Mouse (Mus musculus): ENCODE results near the gene Ptma.
"Not testable (repeated sequence)": the region's sequence is repeated elsewhere in the genome, so short reads cannot be mapped to it uniquely, and the experiment has no call there.

Gene Ptma

GRCm38 (mm10) chr1:86526116-86526788 is at the start of gene Ptma:
Ptma (plus strand) TSS chr1:86526726.
- peak; percentile 100 for DNase-seq (ENCODE audit: low spot score in 2 of 2)

- DNase-seq (ENCODE audit: low spot score in 2 of 2), result no peak
Measured at GRCm38 (mm10) chr1:86477738-86478285, 48.7 kb upstream of the Ptma start.

- no peak for DNase-seq (ENCODE audit: low spot score in 2 of 2)
Measured at GRCm38 (mm10) chr1:86479099-86479825, 47.3 kb upstream of the Ptma start.

GRCm38 (mm10) chr1:86480288-86480687 is 46.2 kb upstream of the Ptma start:
- DNase-seq (ENCODE audit: low spot score in 2 of 2), result no peak

DNA sequence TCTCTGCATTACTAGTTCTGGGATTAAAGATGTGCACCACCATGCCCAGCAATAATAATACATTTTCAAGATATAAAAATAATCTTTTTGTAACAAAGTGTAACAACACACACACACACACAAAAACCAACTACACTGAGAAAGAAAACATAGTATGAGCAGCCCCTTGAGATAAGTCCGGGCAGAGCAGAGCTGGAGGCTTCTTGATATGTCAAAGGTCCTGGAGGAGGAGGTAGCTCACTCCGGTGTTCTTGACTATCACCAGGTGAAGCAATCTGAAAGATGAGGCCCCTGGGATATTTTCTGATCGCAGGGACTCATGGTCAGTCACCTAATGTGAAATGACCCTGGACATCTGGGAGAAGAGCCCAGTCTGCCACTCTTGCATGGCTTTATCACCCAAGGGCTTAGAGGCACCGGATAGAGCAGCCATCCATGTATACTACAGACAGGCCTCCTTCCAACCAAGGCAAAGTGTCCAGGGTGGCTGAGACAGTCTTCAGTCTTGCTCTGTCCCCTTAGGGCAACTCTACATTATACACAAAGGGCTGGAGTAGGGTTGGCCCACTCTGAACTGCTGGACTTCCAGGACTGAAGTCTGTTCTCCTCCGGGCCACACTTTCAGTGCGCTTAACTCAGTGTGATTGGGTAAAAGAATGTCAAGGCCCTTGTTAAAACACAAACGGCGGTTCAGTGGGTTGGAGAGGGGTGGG is 45.6 kb upstream of the Ptma start:
- no peak for DNase-seq (ENCODE audit: low spot score in 2 of 2)

- no peak for DNase-seq (ENCODE audit: low spot score in 2 of 2)
Measured at GRCm38 (mm10) chr1:86481468-86481867, 45.1 kb upstream of the Ptma start.

GRCm38 (mm10) chr1:86482288-86482687 is 44.2 kb upstream of the Ptma start:
- no peak for DNase-seq (ENCODE audit: low spot score in 2 of 2)

GRCm38 (mm10) chr1:86482761-86483160 is 43.8 kb upstream of the Ptma start:
- DNase-seq (ENCODE audit: low spot score in 2 of 2), result no peak

DNA sequence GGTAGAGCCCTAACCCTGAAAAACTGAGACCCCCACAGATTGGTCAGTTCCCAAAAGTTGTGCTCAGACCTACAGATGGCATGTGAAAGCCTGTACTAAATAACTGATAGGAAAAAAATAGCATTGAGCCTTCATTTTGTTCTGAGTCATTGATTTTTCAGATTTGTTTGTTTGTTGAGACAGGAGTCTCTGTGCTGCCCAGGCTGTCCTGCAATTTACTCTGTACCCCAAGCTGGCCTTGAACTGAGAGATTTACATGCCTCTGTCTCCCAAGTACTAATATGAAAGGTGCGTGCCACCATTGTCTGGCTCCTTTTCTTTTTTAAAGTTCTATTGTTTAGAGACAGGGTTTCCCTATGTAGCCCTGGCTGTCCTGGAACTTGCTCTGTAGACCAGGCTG is 41.2 kb upstream of the Ptma start:
- no peak for DNase-seq (ENCODE audit: low spot score in 2 of 2)

GRCm38 (mm10) chr1:86485858-86486257 is 40.7 kb upstream of the Ptma start:
- not testable (repeated sequence) for DNase-seq (ENCODE audit: low spot score in 2 of 2)

DNA sequence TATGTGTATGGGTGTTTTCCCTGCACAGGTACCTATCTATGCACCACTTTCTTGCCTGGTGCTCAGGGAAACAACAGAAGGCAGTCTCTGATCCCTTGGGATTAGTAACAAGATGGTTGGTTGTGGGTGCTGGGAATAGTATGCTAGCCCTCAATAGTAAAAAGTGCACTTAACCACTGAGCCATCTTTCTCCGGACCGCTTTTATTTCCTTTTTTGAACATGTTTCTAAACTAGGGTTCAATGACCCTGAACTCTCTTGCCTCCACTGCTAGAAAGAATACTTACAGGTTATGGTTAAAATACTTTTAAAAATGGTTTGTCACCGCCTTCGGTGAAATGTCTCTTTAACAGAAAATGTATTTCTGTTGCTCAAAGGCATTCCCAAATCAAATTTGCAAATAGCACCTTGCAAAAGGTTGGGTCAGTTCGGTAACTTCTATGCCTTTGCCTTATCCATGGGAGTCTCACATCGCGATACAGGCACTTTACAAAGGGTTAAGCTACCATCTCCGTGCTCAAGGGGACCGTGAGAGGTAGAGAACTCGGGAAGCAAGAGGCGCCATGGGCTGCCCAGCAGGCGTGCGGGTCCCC is 39.7 kb upstream of the Ptma start:
- no peak for DNase-seq (ENCODE audit: low spot score in 2 of 2)

DNA sequence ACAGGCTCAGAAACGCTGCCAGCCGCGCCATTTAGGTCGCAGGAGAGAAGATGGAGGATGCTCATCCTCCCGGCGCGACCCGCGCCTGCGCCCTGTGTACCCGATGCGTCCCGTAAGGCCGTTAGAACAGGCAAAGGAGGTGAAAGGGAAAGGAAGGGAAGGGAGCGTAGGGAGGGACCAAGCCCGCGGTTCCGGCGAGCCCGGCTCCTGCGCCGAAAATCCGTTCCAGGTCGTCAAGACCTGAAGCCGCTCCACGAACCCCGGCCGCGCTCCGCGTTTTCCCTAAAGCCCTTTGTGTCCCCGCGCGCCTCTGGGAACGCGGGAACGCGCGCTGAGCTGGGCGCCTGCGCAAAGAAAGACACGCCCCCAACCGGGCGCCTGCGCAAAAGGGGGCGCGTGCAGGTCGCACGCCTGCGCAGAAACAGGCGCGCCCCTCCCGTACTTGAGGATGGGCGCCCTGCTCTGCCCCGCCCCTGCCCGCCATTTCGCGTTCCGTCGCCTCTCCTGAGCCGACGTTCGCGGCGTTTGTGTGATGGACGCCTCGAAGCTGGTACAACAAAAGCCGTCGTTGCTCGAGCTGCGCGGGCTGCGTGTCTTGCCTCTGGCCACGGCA is 39.1 kb upstream of the Ptma start:
- peak; percentile 99 for DNase-seq (ENCODE audit: low spot score in 2 of 2)

DNA sequence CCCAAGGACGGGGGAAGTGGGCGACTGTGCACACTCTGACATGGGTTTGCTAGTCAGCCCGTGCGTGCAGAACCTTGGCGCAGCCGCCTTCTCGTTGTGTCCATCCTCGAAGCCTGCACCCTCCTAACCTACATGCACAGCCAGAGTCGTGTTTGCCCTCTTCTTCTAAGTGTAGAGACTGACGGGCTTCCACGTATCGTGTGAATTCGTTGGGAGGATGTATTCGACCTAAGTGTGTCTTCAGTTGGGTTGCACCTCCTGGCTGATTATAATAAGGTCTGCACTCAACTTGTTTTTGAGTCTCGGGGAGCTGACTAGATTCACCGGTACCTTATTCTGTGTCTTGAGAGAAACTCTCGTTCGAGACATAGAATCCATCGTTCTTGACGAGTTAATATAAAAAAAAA is 38.6 kb upstream of the Ptma start:
- DNase-seq (ENCODE audit: low spot score in 2 of 2), result no peak

- peak in 1 of 2 experiments; percentile 19 for DNase-seq (ENCODE audit: low spot score in 2 of 2)
Measured at GRCm38 (mm10) chr1:86488326-86488725, 38.2 kb upstream of the Ptma start.

DNA sequence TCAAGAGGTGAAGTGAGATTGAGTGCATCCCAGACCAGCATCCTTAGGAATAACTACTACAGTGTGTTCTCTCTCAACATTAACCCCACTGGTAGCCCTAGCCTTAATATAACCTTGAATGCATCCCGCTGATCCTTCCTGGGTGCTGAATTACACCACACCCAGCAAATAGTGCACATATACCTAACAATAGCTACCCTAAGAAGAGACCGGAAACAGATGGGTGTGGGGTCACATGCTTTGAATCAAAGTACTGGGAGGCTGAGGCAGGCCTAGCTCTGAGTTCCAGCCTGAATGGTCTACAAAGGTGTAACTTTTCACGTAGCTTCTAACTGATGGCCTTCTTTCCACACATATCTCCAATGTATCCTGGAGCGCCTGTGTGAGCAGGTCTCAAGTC is 37.8 kb upstream of the Ptma start:
- DNase-seq (ENCODE audit: low spot score in 2 of 2), result no peak

DNA sequence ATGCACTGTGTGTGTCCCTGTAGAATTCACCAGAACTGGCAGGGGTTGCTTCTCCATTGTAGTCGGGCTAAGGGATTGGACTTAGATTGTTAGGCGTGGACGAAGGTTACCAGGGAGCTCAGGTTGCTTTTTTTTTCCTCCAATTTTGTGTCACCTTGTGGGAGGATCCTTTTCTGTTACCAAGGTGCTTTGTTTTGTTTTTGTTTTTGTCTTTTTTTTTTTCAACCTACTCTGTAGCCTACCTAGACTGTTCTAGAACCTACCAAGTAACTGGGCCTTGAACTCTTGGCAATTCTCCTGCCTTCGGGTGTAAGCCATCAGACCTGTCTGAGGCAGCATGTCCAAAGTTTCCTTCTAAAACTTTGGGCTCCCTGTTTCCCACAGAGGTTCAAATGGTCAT is 36.6 kb upstream of the Ptma start:
- DNase-seq (ENCODE audit: low spot score in 2 of 2), result no peak

DNA sequence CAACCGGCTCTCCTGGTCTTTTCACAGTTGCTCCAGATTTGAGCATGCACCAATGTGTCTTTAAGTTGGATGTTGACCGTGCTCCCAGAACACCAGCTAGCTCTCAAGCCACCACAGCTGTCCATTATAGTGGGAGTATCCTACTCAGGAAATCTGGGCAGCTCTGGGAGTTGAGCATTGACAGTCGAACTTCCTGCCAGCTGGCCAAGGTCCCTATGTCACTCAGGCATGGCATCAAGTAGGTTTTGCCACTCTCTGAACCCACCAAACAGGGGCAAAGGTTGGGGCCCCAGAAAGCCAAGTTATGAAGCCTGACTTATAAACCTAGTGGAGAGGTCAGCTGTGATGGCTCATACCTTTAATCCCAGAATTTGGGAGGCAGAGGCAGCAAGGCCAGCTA is 35.8 kb upstream of the Ptma start:
- DNase-seq (ENCODE audit: low spot score in 2 of 2), result no peak

GRCm38 (mm10) chr1:86491533-86492094 is 34.9 kb upstream of the Ptma start:
- peak in 1 of 2 experiments; percentile 50 for DNase-seq (ENCODE audit: low spot score in 2 of 2)

DNA sequence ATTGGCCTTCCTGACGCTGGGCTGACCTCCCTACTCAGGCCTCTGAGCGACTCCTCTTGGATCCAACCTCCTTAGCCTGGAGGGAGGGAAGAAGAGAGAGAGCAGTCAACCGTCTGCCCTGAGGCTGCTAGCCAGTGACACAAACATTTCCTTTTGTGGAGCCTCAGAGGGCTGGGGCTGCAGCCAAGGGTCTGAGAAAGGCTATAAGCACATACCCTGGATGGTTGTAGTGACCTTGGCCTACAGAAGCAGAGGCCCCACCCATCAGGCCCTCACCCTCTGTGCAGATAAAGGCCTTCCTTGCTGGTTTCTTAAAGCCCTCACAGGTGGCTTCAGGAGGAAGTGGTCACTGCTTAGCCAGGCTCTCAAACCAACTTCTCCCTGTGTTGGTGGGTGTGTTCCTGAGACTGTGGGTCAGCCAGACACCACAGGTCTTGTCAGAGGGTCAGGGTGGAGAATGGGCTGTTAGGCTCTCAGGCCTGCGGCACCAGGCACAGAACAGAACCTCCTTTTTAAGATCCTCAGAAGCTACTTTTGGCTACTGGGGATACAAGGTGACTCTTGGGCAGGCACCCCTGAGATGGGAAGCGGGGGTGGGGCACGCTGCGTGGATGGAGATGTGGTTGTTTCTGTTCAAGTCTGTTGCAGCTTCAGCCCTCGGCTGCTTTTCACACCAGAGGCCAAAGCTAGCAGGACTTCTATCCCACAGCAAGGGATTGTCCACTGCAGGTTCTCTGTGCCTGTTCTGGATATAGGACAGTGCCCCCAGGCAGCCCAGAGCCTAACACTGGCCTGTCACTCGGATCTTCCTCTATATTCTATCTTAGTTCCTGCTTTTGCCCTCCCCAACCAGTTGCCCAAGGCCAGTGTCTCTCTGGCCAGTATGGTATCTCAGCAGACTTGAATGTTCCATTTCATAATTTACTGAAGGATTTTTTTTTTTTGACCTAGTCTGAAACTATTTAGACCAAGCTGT is 34.1 kb upstream of the Ptma start:
- DNase-seq (ENCODE audit: low spot score in 2 of 2), result no peak

DNA sequence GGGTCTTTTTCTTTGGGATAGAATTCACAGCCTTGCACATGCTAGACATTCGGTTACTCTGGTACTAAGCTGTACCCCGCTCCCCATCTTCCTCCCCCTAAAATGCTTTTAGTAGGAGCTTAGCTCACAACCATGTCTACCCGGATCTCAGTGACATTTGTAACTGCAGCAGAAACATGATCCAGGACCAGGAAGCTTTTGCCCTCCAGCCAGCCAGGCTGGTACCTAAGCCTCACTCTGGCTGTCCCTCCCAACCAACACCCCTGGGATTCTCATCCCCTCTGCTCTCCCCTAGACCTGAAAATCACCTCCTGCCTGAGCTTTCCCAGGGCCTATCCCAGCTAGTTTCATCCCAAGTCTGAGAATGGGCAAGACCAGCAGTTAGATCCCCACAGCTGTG is 32.7 kb upstream of the Ptma start:
- no peak for DNase-seq (ENCODE audit: low spot score in 2 of 2)

Measured in thymus, postnatal 10 days (tissue).